Mouse (Mus musculus) forebrain, embryonic 14.5 days (tissue): ENCODE measurements around the gene Eme1. TPM values are rescaled to one million over a fixed set of nuclear protein-coding genes. Genes with fewer than 3 reads are reported as not detected.

Experiments used
- ATAC-seq: fragments of 200-750 bp; cut with Nextera tagmentation; 2 replicates; pipeline ENCODE4 v1.8.0; 2017; ENCODE audit warnings: mild to moderate bottlenecking, moderate library complexity
- DNase-seq: peaks from one replicate; pipeline ENCODE4 v3.0.0-alpha.2; 2015; ENCODE audit warnings: low spot score
- H3K27ac ChIP-seq: fragments of 300-500 bp; sonication (generic); 2 replicates; pipeline ENCODE4 v1.5.1; 2014; ENCODE audit warnings: low read depth, mild to moderate bottlenecking, control low read depth, low read length, moderate library complexity
- H3K27me3 ChIP-seq: fragments of 300-500 bp; sonication (generic); replicated peaks from 2 replicates; pipeline ENCODE4 v1.6.1; 2014; ENCODE audit warnings: low read length, control low read depth, mixed read lengths; ENCODE audit not compliant: control insufficient read depth, insufficient read depth
- H3K36me3 ChIP-seq: fragments of 300-500 bp; sonication (generic); 2 replicates; pipeline ENCODE4 v1.6.1; 2014; ENCODE audit warnings: low read length, control low read depth; ENCODE audit not compliant: control insufficient read depth, insufficient read depth
- H3K4me1 ChIP-seq: fragments of 300-500 bp; sonication (generic); 2 replicates; pipeline ENCODE4 v1.6.1; 2014; ENCODE audit warnings: antibody characterized with exemption, low read length, control low read depth; ENCODE audit not compliant: control insufficient read depth, insufficient read depth
- H3K4me2 ChIP-seq: fragments of 300-500 bp; sonication (generic); 2 replicates; pipeline ENCODE4 v1.6.1; 2014; ENCODE audit warnings: mild to moderate bottlenecking, control low read depth, low read length
- H3K4me3 ChIP-seq: fragments of 300-500 bp; sonication (generic); 2 replicates; pipeline ENCODE4 v1.5.1; 2014; ENCODE audit warnings: low read depth, low read length, control low read depth
- H3K9ac ChIP-seq: fragments of 300-500 bp; sonication (generic); 2 replicates; pipeline ENCODE4 v1.6.1; 2014; ENCODE audit warnings: mild to moderate bottlenecking, low read length, control low read depth, moderate library complexity
- H3K9me3 ChIP-seq: fragments of 300-500 bp; sonication (generic); replicated peaks from 2 replicates; pipeline ENCODE4 v1.6.1; 2016; ENCODE audit warnings: low read length, control low read depth, mixed read lengths; ENCODE audit not compliant: control insufficient read depth
- WGBS: fragments of 180-500 bp; shearing (Covaris S2); extraction: QIAGEN DNeasy Blood & Tissue Kit; methylation state at CpG from one replicate; pipeline ENCODE4 v1.1.7; 2014; 5-methylcytosine and 5-hydroxymethylcytosine counted together
- polyA plus RNA-seq: library from polyadenylated mRNA; unstranded; fragments of >200 nt; fragmentation: Nextera tagmentation; extraction: Ambion mirVana; gene quantifications from 2 replicates; pipeline ENCODE4 v1.2.1, GENCODE M21; 2014

Eme1 gene
- polyA plus RNA-seq, 1 experiment from 2014 or later = 13.6 TPM

- Histone ChIP-seq H3K36me3 (no peaks in the 10 kb centered on the region), H3K9ac (no peak overlapping the region), H3K4me1 (no peaks in the 10 kb centered on the region), H3K9me3 (no peaks in the 10 kb centered on the region), H3K27ac (no peak overlapping the region), H3K27me3 (no peaks in the 10 kb centered on the region), H3K4me3 (no peak overlapping the region), H3K4me2 (no peak overlapping the region)
- 87% methylated on average over 4 of the region's 4 CpGs for WGBS
- ATAC-seq (no peak), DNase-seq (no peak)
Measured at GRCm38 (mm10) chr11:94614603-94615002, 39.2 kb downstream of the Eme1 start.

GRCm38 (mm10) chr11:94610744-94611740 is 42.7 kb downstream of the Eme1 start:
- Histone ChIP-seq H3K27me3 (no peaks in the 10 kb centered on the region), H3K4me3 (no peak overlapping the region), H3K27ac (no peak overlapping the region), H3K9me3 (no peaks in the 10 kb centered on the region), H3K4me1 (no peaks in the 10 kb centered on the region), H3K4me2 (no peak overlapping the region), H3K36me3 (no peaks in the 10 kb centered on the region), H3K9ac (no peak overlapping the region)
- no peak; the same call in 1 of the 2 replicates for ATAC-seq
- WGBS = 63% methylated on average over 4 of the region's 4 CpGs
- peak; percentile 32 for DNase-seq

- no peak overlapping the region for H3K4me3 ChIP-seq
- ATAC-seq = no peak
- no peak overlapping the region for H3K27ac ChIP-seq
- H3K27me3 ChIP-seq = no peaks in the 10 kb centered on the region
- no peaks in the 10 kb centered on the region for H3K9me3 ChIP-seq
- WGBS = 67% methylated on average over 11 of the region's 11 CpGs
- no peaks in the 10 kb centered on the region for H3K4me1 ChIP-seq
- no peak overlapping the region for H3K9ac ChIP-seq
- no peak for DNase-seq
- H3K36me3 ChIP-seq = no peaks in the 10 kb centered on the region
- peak overlapping the region; percentile 58 for H3K4me2 ChIP-seq
Measured at GRCm38 (mm10) chr11:94602356-94602955, 51.3 kb downstream of the Eme1 start.

GRCm38 (mm10) chr11:94601321-94602281 is 52.2 kb downstream of the Eme1 start, which contains the start of gene Acsf2:
TSS of gene Acsf2 (minus strand) at chr11:94601871.
- no peaks in the 10 kb centered on the region for H3K36me3 ChIP-seq
- ATAC-seq (peak; percentile 89), DNase-seq (peak; percentile 67)
- H3K27ac ChIP-seq = no peak within 1 kb of the TSS
- H3K9me3 ChIP-seq = no peaks in the 10 kb centered on the region
- H3K27me3 ChIP-seq = no peaks in the 10 kb centered on the region
- peak within 1 kb of the TSS; percentile 58 for H3K4me2 ChIP-seq
- H3K4me1 ChIP-seq = no peaks in the 10 kb centered on the region
- WGBS = 2% methylated on average over 52 of the region's 52 CpGs
- H3K4me3 ChIP-seq = peak within 1 kb of the TSS; percentile 38
- peak within 1 kb of the TSS; percentile 54 for H3K9ac ChIP-seq

- Histone ChIP-seq H3K4me3 (no peak overlapping the region), H3K4me2 (no peak overlapping the region), H3K27me3 (no peaks in the 10 kb centered on the region), H3K9me3 (no peaks in the 10 kb centered on the region), H3K36me3 (no peaks in the 10 kb centered on the region), H3K27ac (no peak overlapping the region), H3K9ac (no peak overlapping the region), H3K4me1 (no peaks in the 10 kb centered on the region)
- no peak for DNase-seq
- ATAC-seq = no peak
- WGBS = 94% methylated on average over 7 of the region's 7 CpGs
Measured at GRCm38 (mm10) chr11:94600447-94600846, 53.3 kb downstream of the Eme1 start.

- H3K4me3 ChIP-seq = no peak overlapping the region
- H3K4me1 ChIP-seq = no peaks in the 10 kb centered on the region
- H3K9me3 ChIP-seq = no peaks in the 10 kb centered on the region
- H3K27ac ChIP-seq = no peak overlapping the region
- DNase-seq = no peak
- no peak for ATAC-seq
- 77% methylated on average over 6 of the region's 6 CpGs for WGBS
- H3K9ac ChIP-seq = no peak overlapping the region
- H3K36me3 ChIP-seq = no peaks in the 10 kb centered on the region
- H3K4me2 ChIP-seq = no peak overlapping the region
- H3K27me3 ChIP-seq = no peaks in the 10 kb centered on the region
Measured at GRCm38 (mm10) chr11:94598437-94599120, 55.2 kb downstream of the Eme1 start.

- no peaks in the 10 kb centered on the region for H3K36me3 ChIP-seq
- no peaks in the 10 kb centered on the region for H3K4me1 ChIP-seq
- H3K9ac ChIP-seq = no peak overlapping the region
- no peak overlapping the region for H3K4me2 ChIP-seq
- H3K27ac ChIP-seq = no peak overlapping the region
- ATAC-seq (no peak), DNase-seq (no peak)
- H3K4me3 ChIP-seq = no peak overlapping the region
- H3K27me3 ChIP-seq = no peaks in the 10 kb centered on the region
- 79% methylated on average over 4 of the region's 4 CpGs for WGBS
- H3K9me3 ChIP-seq = no peaks in the 10 kb centered on the region
Measured at GRCm38 (mm10) chr11:94597319-94597718, 56.4 kb downstream of the Eme1 start.

- H3K9ac ChIP-seq = no peak overlapping the region
- H3K9me3 ChIP-seq = no peaks in the 10 kb centered on the region
- DNase-seq (no peak), ATAC-seq (no peak)
- no peaks in the 10 kb centered on the region for H3K4me1 ChIP-seq
- H3K4me2 ChIP-seq = no peak overlapping the region
- WGBS = 69% methylated on average over 7 of the region's 7 CpGs
- H3K27ac ChIP-seq = no peak overlapping the region
- H3K4me3 ChIP-seq = no peak overlapping the region
- H3K27me3 ChIP-seq = no peaks in the 10 kb centered on the region
- H3K36me3 ChIP-seq = no peaks in the 10 kb centered on the region
Measured at GRCm38 (mm10) chr11:94596311-94596852, 57.4 kb downstream of the Eme1 start.
